Mouse (Mus musculus): ENCODE measurements around the gene Spryd7. TPM values are rescaled to one million over a fixed set of nuclear protein-coding genes. Genes with fewer than 3 reads are reported as not detected.

Spryd7 gene
- polyA plus RNA-seq, 1 experiment from 2014 or later: 25.7 TPM

DNA sequence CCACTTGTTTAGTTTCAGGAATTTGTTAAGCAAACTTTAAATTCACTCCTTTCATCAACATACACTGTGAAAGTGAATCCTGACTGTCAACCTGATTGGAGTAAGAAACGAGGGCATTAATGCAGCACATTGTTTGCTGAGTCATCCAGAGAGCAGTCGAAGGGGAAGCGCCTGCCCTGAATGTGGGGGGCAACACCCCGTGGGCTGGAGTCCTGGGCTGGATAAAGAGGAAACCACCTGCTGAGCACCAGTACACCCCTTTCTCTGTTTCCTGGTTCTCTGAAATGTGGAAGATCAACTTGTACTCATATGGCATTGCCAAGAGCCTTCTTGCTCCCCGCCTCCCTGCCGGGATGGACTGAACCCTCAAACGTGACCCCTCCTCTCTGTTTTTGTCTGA, 27.2 kb downstream of the Spryd7 start:
- DNase-seq (ENCODE audit: low spot score) (no peak), ATAC-seq (ENCODE audit: low read depth) (no peak)
- Histone ChIP-seq H3K9ac (ENCODE audit: low read depth, low read length) (no peak overlapping the region), H3K4me1 (ENCODE audit: control insufficient read depth, insufficient read depth, low read length) (no peaks in the 10 kb centered on the region), H3K4me3 (ENCODE audit: low read depth, low read length) (no peak overlapping the region), H3K36me3 (ENCODE audit: control insufficient read depth, insufficient read depth, low read length) (peaks cover 4% of the 10 kb centered on the region; the same call in 1 of the 2 replicates), H3K27me3 (replicated peaks; ENCODE audit: control insufficient read depth, insufficient read depth, low read length) (no peaks in the 10 kb centered on the region), H3K27ac (replicated peaks; ENCODE audit: low read depth, low read length) (no peak overlapping the region), H3K4me2 (ENCODE audit: low read depth, low read length) (no peak overlapping the region), H3K9me3 (ENCODE audit: control insufficient read depth, low read length) (no peaks in the 10 kb centered on the region)
- WGBS: 79% methylated on average over 7 of the region's 7 CpGs

DNA sequence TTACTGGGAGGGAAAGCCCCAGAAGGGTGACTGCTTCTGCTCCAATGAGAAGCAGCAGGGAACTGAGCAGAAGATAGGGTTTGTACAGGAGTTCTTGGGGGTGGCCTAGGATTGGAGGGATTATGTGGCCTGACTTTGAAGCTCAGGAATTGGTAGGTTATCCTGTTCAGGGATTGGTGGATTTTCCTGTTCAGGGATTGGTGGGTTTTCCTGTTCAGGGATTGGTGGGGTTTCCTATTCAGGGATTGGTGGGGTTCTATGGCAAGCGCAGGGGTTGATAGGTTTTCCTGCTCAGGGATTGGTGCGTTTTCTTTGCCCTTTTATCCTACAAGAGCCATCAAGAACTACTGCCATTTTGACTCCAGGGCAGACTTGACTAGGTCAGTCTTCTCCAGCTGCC, 30.7 kb downstream of the Spryd7 start:
- H3K9me3 ChIP-seq (ENCODE audit: control insufficient read depth, low read length): no peaks in the 10 kb centered on the region
- no peaks in the 10 kb centered on the region for H3K27me3 ChIP-seq (replicated peaks; ENCODE audit: control insufficient read depth, insufficient read depth, low read length)
- H3K4me1 ChIP-seq (ENCODE audit: control insufficient read depth, insufficient read depth, low read length): no peaks in the 10 kb centered on the region
- no peak overlapping the region for H3K4me3 ChIP-seq (ENCODE audit: low read depth, low read length)
- H3K27ac ChIP-seq (replicated peaks; ENCODE audit: low read depth, low read length): no peak overlapping the region
- no peak overlapping the region for H3K4me2 ChIP-seq (ENCODE audit: low read depth, low read length)
- ATAC-seq (ENCODE audit: low read depth) (no peak), DNase-seq (ENCODE audit: low spot score) (no peak)
- WGBS: 92% methylated on average over 2 of the region's 2 CpGs
- no peaks in the 10 kb centered on the region for H3K36me3 ChIP-seq (ENCODE audit: control insufficient read depth, insufficient read depth, low read length)
- no peak overlapping the region for H3K9ac ChIP-seq (ENCODE audit: low read depth, low read length)

DNA sequence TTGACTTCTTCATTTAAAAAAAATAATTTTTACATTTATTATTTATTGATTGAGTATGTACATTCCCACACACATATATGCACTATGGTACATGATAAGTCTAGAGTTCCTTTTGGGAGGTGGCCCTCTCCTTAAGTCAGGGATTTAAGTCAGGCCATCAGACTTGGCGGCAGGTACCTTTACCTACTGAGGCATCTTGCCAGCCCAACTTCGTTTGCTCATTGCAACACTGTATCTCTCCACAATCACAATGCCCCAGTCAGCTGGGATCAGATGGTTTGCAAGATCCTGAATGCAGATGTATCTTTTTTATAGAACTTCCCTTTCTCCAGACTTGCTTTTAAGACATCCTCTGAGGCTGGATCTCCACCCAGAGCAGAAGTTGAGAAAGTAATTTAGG, 32.9 kb downstream of the Spryd7 start:
- H3K4me1 ChIP-seq (ENCODE audit: control insufficient read depth, insufficient read depth, low read length): no peaks in the 10 kb centered on the region
- no peak overlapping the region for H3K9ac ChIP-seq (ENCODE audit: low read depth, low read length)
- no peaks in the 10 kb centered on the region for H3K27me3 ChIP-seq (replicated peaks; ENCODE audit: control insufficient read depth, insufficient read depth, low read length)
- ATAC-seq (ENCODE audit: low read depth) (no peak), DNase-seq (ENCODE audit: low spot score) (no peak)
- no peaks in the 10 kb centered on the region for H3K36me3 ChIP-seq (ENCODE audit: control insufficient read depth, insufficient read depth, low read length)
- no peaks in the 10 kb centered on the region for H3K9me3 ChIP-seq (ENCODE audit: control insufficient read depth, low read length)
- WGBS: 71% methylated on average over 2 of the region's 2 CpGs
- no peak overlapping the region for H3K4me2 ChIP-seq (ENCODE audit: low read depth, low read length)
- no peak overlapping the region for H3K4me3 ChIP-seq (ENCODE audit: low read depth, low read length)
- H3K27ac ChIP-seq (replicated peaks; ENCODE audit: low read depth, low read length): no peak overlapping the region

DNA sequence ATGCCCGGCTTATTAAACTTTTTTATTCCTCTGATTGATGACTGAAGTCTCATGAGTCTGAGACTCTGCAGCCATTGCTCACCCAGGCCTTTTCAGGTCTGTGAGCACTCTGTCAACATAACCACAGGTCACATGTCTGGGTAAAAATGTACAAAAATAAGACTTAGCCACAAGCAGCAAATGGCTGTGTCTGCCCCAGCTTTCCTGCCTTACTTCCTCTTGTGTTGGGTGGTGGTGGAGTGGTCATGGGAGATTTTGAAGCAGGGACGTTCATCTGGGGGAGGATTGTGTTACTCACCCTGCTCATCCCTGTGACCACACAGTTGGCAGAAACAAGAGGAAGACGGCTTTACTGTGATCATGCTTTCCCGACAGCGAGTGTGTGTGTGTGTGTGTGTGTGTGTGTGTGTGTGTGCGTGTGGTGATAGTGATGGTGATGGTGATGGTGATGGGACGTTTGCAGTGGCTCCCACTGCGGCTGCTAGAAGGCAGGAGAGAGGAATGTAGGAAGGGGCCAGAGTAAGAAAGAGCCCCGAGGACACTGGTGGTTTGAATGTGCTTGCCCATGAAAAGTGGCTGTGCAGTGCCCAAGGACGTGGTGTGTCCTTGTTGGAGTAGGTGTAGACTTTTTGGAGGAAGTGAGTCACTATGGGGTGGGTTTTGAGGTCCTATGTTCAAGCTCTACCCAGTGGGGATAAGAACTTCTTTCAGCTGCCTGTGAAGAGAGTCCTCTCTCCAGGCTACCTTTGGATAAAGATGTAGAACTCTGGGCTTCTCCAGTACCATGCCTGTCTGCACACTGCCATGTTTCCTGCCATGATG, 37.8 kb downstream of the Spryd7 start:
- DNase-seq (ENCODE audit: low spot score) (peak; percentile 14), ATAC-seq (ENCODE audit: low read depth) (no peak)
- WGBS: 82% methylated on average over 10 of the region's 10 CpGs
- Histone ChIP-seq H3K9ac (ENCODE audit: low read depth, low read length) (no peak overlapping the region), H3K4me3 (ENCODE audit: low read depth, low read length) (no peak overlapping the region), H3K4me2 (ENCODE audit: low read depth, low read length) (no peak overlapping the region), H3K27ac (replicated peaks; ENCODE audit: low read depth, low read length) (no peak overlapping the region), H3K9me3 (ENCODE audit: control insufficient read depth, low read length) (0 out of 2 replicates have a peak, but pooled peaks cover 4% of the 10 kb centered on the region), H3K36me3 (ENCODE audit: control insufficient read depth, insufficient read depth, low read length) (no peaks in the 10 kb centered on the region), H3K4me1 (ENCODE audit: control insufficient read depth, insufficient read depth, low read length) (no peaks in the 10 kb centered on the region), H3K27me3 (replicated peaks; ENCODE audit: control insufficient read depth, insufficient read depth, low read length) (no peaks in the 10 kb centered on the region)

DNA sequence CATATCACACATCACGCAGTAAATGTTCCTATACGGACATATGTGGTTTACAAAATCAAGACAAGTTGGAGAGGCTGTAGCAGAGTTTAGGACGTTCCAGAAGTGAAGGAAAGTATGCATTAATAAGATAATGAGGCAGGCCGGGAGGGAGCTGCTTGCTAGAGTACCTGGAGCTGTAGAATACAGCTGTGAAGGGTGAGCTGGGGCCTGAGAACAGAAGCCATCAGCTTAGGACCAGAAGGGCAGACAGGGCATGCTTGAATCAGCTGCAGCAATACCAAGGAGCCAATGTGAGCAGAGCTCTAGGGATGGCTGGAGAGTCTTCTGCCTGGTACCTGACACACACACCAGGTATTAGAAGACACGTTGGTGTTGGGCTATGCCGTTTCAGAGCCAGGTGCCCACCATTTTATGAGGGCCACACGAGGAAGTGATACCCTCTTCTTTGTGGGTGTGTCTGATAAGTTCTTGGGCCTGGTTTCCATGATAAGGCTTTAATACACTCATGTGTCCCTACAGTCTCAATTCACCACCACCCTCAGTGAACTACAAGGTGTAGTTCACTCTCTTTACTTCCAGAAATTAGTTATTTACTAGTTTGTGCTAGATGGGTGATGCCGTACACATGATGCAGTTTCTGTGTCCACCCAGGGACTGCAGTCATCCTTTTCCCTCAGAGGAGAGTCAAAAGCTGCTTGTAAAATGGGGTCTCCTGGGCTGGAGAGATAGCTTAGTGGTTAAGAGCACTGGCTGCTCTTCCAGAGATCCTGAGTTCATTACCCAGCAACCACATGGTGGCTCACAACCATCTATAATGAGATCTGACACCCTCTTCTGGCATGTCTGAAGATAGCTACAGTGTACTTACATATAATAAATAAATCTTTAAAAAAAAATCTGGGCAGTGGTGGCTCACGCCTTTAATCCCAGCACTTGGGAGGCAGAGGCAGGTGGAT, 39.9 kb downstream of the Spryd7 start:
- Histone ChIP-seq H3K4me3 (ENCODE audit: low read depth, low read length) (no peak overlapping the region), H3K27ac (replicated peaks; ENCODE audit: low read depth, low read length) (no peak overlapping the region), H3K4me2 (ENCODE audit: low read depth, low read length) (no peak overlapping the region), H3K4me1 (ENCODE audit: control insufficient read depth, insufficient read depth, low read length) (no peaks in the 10 kb centered on the region), H3K27me3 (replicated peaks; ENCODE audit: control insufficient read depth, insufficient read depth, low read length) (no peaks in the 10 kb centered on the region), H3K36me3 (ENCODE audit: control insufficient read depth, insufficient read depth, low read length) (no peaks in the 10 kb centered on the region), H3K9ac (ENCODE audit: low read depth, low read length) (no peak overlapping the region), H3K9me3 (ENCODE audit: control insufficient read depth, low read length) (0 out of 2 replicates have a peak, but pooled peaks cover 4% of the 10 kb centered on the region)
- DNase-seq (ENCODE audit: low spot score) (no peak), ATAC-seq (ENCODE audit: low read depth) (no peak)
- 81% methylated on average over 9 of the region's 9 CpGs for WGBS

DNA sequence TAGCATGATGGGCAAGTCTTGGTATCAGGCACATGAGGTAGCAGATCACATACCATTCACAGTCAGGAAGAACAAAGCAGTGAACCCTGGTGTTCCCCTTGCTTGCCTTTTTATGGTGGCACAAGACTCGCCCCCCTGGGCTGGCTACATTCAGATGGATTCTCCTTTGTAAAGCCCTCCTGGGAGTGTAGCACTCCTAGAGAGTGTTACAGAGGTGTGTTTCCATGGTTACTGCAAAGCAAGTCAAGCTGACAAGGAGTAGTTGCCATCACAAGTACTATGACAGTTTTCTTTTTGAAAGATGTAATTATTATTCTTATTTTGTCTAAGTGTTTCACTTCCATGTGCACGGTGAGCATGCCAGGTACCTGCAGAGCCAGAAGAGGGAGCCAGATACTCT, 45.2 kb downstream of the Spryd7 start:
- Histone ChIP-seq H3K27ac (replicated peaks; ENCODE audit: low read depth, low read length) (no peak overlapping the region), H3K4me3 (ENCODE audit: low read depth, low read length) (no peak overlapping the region), H3K27me3 (replicated peaks; ENCODE audit: control insufficient read depth, insufficient read depth, low read length) (no peaks in the 10 kb centered on the region), H3K9ac (ENCODE audit: low read depth, low read length) (no peak overlapping the region), H3K36me3 (ENCODE audit: control insufficient read depth, insufficient read depth, low read length) (no peaks in the 10 kb centered on the region), H3K4me2 (ENCODE audit: low read depth, low read length) (no peak overlapping the region), H3K9me3 (ENCODE audit: control insufficient read depth, low read length) (0 out of 2 replicates have a peak, but pooled peaks cover 14% of the 10 kb centered on the region), H3K4me1 (ENCODE audit: control insufficient read depth, insufficient read depth, low read length) (no peaks in the 10 kb centered on the region)
- ATAC-seq (ENCODE audit: low read depth): no peak
- no peak for DNase-seq (ENCODE audit: low spot score)
- 76% methylated on average over 2 of the region's 2 CpGs for WGBS

DNA sequence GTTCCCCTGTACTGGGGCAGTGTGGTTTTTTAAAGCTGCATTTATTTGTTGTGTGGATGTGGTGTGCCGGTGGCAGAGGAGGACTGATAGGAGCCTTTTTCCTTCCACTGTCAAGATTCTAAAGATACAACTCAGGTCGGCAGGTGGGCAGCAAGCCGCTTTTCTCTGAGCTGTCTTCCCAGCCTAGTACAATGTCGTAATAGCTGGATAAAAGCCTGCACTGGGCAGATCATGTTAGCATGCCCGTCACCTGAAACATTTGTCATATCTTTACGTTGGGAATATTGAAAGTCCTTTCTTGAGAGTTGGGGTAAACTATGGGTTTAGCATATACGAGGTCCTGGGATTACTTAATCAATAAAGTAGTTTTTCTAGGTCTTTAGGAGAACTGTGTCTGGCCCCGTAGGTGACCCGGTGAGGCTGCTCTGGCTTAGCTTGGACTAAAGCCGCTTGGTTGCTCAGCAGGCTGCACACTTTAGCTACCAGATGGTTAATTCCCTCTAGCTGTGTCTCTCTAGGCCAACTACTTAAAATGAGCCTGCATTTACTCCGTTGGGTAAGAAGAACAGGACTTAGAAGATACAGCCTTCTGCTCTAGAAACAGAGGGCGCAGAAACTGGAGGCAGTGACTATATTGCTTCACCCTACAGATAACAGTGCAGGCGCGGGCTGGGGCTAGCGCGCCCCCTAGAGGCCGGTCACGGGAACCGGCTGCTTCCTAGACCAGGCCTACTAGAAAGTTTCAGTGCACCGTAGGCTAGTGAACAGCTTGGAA, 58.8 kb downstream of the Spryd7 start:
- no peaks in the 10 kb centered on the region for H3K36me3 ChIP-seq (ENCODE audit: control insufficient read depth, insufficient read depth, low read length)
- H3K9me3 ChIP-seq (ENCODE audit: control insufficient read depth, low read length): no peaks in the 10 kb centered on the region
- no peak overlapping the region for H3K27ac ChIP-seq (replicated peaks; ENCODE audit: low read depth, low read length)
- no peaks in the 10 kb centered on the region for H3K4me1 ChIP-seq (ENCODE audit: control insufficient read depth, insufficient read depth, low read length)
- DNase-seq (ENCODE audit: low spot score) (peak; percentile 63), ATAC-seq (ENCODE audit: low read depth) (peak; percentile 83)
- H3K4me3 ChIP-seq (ENCODE audit: low read depth, low read length): no peak overlapping the region
- H3K9ac ChIP-seq (ENCODE audit: low read depth, low read length): no peak overlapping the region
- 44% methylated on average over 20 of the region's 20 CpGs for WGBS
- H3K4me2 ChIP-seq (ENCODE audit: low read depth, low read length): no peak overlapping the region
- H3K27me3 ChIP-seq (replicated peaks; ENCODE audit: control insufficient read depth, insufficient read depth, low read length): no peaks in the 10 kb centered on the region

DNA sequence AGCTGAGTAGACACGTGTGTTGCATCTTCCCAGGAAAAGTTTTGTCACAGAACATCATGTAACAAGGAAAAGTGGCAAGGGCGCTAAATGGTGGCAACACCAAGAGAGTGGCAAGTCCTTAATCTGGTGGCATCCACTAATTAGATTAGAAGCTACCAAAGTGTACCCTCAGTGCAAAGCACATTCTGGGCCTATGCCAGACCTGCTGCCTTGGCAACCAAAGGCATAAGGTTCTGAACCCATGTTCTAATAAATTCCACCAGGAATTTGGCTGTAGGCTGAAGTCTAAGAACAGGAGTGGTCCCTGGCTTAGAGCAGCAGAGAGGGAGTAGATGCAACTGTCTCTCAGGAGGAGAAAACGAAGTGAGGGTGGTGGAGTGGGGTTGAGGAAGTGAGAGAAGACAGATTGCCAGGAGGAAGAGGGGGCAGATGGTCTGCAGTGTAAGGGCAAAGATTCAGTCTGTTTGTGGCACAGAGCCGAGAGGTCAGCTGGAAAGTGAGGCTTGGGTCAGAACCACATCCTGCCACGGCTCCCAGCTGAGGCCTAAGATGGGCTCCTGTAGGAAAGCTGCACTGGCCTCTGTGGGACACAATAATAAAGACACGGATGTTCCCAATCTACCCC, 63.1 kb downstream of the Spryd7 start:
- 44% methylated on average over 6 of the region's 6 CpGs for WGBS
- H3K4me2 ChIP-seq (ENCODE audit: low read depth, low read length): no peak overlapping the region
- H3K9ac ChIP-seq (ENCODE audit: low read depth, low read length): no peak overlapping the region
- H3K9me3 ChIP-seq (ENCODE audit: control insufficient read depth, low read length): no peaks in the 10 kb centered on the region
- no peaks in the 10 kb centered on the region for H3K27me3 ChIP-seq (replicated peaks; ENCODE audit: control insufficient read depth, insufficient read depth, low read length)
- DNase-seq (ENCODE audit: low spot score): no peak
- ATAC-seq (ENCODE audit: low read depth): no peak
- H3K4me3 ChIP-seq (ENCODE audit: low read depth, low read length): no peak overlapping the region
- H3K27ac ChIP-seq (replicated peaks; ENCODE audit: low read depth, low read length): no peak overlapping the region
- no peaks in the 10 kb centered on the region for H3K4me1 ChIP-seq (ENCODE audit: control insufficient read depth, insufficient read depth, low read length)
- H3K36me3 ChIP-seq (ENCODE audit: control insufficient read depth, insufficient read depth, low read length): no peaks in the 10 kb centered on the region

Data from embryonic facial prominence, embryonic 14.5 days (tissue).